Mouse (Mus musculus): ENCODE measurements around the gene Hoxb4.

Gene Hoxb4

DNA sequence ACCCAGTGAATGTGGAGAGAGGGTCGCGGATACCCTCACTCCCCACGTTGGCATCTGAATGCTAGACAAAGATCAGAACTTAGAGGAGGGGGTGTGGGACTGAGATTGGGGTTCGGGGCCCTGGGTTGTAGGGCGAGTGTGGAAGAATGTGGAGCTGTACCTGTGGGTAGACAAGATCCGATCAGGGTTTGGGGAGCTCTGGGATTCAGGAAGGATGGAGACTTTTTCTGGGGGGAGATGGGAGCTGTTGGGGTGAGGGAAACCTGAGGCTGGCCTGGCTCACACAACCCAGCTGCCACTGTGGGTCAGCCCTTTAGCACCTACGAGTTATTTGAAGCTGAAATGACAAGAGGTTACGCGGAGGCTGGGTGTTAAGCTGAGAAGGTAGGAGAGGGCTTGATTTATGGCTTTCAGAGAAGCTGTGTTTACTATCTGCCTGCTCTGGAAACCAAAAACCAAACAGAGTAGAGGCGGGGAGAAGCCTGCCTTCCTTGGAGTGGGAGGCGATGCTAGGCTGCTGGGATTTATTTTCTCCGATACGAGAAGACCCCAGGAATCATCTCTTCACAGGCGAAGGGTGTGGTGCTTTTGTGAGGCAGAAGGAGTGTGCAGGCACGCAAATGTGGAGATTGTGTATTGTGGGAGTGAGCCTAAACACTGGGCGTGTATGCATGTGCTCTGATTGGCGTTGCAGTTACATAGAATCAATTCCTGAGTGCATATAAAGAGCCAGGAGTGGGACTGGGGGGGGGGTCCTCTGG, 15.4 kb downstream of the Hoxb4 start:
- no peak for DNase-seq (ENCODE audit: low spot score in 2 of 2)

- no peak for DNase-seq (ENCODE audit: low spot score in 2 of 2)
Measured at GRCm38 (mm10) chr11:96334002-96334364, 15.9 kb downstream of the Hoxb4 start.

GRCm38 (mm10) chr11:96334998-96335397, 16.9 kb downstream of the Hoxb4 start:
- DNase-seq (ENCODE audit: low spot score in 2 of 2) = no peak

GRCm38 (mm10) chr11:96336597-96336996, 18.5 kb downstream of the Hoxb4 start:
- no peak for DNase-seq (ENCODE audit: low spot score in 2 of 2)

DNA sequence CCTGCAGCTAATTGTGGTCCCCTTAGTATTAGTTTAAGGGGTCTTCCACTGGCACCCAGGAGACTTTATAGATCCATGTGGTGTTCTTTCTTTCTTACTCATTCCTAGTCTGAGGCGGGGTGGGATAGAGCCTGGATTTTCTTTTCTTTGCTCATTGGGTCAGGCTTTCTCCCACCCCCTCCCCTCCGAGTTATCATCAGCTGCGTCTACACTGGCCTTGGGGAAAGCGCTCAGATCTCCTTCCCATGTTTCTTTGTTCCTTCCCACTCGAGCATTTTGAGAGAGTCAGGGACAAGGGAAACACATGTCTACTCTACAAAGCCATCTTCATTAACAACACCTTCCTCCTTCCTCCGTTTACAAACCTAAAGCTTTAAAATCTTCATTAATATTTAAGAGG, 19.0 kb downstream of the Hoxb4 start:
- no peak for DNase-seq (ENCODE audit: low spot score in 2 of 2)

DNA sequence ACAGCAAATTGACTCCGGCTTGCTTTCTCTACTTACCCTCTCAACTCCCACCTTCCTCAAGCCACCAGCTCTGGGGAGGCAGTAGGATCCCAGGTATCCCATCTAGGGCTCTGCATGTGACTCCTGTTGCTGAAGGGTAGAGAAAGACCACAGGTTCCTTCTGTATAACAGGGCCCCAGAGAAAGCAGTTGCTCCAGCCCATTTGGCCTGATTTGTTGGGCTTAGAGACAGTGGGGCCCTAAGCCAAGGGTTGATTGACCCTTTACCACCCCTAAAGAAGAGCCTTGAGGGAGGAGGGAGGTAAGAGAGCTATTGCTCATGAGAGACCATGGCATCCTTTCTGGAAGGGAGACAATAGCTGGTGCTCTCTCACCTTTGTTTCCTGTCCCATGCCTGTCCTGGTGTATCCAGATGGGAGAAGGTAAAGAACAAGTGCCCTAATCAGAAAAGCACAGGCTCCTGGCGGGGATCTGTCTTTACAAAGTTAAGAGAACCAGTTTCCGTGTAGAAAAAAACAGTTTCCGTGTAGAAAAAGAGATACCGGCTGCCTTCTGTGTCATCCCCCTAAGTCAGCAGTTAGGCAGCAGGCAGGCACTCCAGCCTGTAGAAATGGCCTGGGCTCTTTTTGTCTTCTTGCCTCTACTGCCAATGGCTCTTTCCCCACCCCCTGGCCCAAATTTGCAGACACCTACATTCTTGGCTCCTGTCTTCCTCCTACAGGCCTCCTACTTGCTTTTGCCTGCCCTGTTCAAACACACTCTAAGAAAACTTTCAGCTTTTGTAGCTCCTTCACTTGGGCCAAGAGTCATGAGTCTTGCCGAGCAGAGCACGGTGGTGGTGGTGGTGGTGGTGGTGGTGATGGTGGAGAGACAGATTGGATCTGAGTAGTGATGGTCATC, 21.1 kb downstream of the Hoxb4 start:
- no peak for DNase-seq (ENCODE audit: low spot score in 2 of 2)

DNA sequence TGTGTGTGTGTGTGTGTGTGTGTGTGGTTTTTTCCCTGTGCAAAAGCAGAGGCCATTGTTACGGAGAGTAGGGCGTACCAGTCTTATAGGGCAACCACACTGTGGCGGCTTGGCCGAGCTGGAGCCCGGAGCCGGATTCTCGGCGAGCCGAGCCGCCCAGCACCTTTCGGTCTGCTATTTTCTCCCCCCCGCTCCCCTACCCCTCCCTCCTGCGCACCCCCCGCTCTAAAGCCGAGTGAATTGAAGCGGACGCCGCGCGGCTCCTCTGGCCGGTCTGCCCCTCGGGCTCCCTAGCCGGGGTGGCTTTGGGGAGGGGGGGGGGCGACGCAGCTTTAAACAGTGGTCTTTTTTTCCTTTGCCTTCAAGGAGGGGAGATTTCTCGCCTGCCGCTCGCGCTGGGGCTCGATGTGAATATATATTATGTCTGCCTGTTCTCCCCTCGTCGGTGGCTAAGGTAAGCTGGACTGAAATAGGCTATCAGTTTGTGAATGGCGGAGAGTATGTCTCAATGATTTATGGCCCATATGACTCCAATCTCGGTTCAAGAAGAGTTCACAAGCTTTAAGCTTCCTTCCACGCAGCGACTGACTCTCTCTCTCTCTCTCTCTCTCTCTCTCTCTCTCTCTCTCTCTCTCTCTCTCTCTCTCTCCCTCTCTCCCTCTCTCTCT, 22.8 kb downstream of the Hoxb4 start:
- no peak for DNase-seq (ENCODE audit: low spot score in 2 of 2)

DNA sequence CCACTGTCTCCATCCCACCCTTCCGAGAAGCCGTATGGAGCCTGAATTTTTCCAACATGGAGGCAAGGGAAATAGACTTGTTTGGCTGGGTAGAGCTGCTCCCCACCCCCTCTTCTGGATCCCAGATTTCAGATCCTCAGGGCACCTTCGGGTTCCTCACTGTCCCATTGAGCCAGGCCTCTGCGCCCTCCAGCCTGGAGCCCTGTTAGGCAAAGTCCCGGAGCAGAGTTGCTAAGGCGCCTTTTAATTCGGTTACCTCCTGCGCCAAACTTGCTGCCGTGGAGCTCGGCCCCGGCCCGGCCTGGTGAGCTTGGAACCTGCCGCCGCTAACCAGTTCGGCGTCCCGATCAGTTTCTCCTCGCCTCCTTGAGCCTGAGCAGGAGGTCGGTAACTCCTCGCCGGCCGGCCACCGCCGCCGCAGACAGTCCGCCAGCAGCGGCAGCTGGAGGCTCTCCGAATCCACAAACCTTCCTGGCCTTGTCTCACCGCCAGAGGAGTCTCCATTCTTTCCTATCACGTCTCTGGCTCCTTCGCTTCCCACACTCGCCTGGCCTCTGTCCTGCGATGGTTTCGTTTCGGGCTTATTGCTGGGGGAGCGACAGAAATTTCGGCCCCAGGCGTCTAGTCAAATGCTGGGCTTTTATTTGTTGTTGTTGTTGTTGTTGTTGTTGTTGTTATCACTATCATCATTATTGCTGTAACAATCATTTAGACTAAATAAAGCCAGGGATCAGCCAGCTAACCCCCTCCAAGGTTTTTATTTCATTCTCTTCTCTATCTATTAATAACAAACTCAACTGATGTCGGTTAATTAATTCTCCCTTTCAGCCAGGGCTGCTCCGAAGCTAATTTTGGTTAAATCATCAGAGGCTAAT, 23.9 kb downstream of the Hoxb4 start:
- DNase-seq (ENCODE audit: low spot score in 2 of 2) = no peak

GRCm38 (mm10) chr11:96342576-96342930, 24.5 kb downstream of the Hoxb4 start:
- no peak for DNase-seq (ENCODE audit: low spot score in 2 of 2)

- no peak for DNase-seq (ENCODE audit: low spot score in 2 of 2)
Measured at GRCm38 (mm10) chr11:96343206-96343745, 25.2 kb downstream of the Hoxb4 start.

GRCm38 (mm10) chr11:96344061-96344877, 26.2 kb downstream of the Hoxb4 start:
- no peak for DNase-seq (ENCODE audit: low spot score in 2 of 2)

GRCm38 (mm10) chr11:96344878-96345159, 26.8 kb downstream of the Hoxb4 start:
- no peak for DNase-seq (ENCODE audit: low spot score in 2 of 2)

GRCm38 (mm10) chr11:96345220-96345892, 27.3 kb downstream of the Hoxb4 start:
- no peak for DNase-seq (ENCODE audit: low spot score in 2 of 2)

DNA sequence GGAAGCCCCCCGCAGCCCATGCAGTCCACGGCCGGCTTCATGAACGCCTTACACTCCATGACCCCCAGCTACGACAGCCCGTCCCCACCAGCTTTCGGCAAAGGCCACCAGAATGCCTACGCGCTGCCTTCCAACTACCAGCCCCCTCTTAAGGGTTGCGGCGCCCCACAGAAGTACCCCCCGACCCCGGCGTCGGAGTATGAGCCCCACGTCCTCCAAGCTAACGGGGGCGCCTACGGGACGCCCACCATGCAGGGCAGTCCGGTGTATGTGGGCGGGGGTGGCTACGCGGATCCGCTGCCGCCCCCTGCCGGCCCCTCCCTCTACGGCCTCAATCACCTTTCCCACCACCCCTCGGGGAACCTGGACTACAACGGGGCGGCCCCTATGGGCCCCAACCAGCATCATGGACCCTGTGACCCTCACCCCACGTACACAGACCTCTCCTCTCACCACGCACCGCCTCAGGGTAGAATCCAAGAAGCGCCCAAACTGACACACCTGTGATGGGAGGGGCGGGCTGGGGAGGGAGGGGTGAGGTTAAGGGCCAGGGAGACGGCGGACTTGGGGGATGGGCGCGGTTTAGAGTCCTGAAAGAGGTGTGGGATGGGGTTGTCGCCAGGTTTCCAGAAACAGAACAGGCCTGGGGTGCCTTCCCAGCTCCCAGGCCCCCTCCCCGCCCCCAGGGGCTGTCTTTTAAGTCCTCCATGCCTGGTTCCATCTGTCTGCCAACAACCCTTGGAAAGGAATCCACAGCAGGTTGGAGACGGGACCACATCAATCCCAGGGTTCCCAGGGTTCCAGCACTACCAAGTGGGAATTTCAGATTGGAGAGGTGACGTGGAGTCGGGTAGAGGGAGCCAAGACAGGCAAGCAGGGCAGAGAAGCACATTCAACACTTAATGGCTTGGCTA, 28.1 kb downstream of the Hoxb4 start:
- DNase-seq (ENCODE audit: low spot score in 2 of 2) = no peak

- DNase-seq (ENCODE audit: low spot score in 2 of 2) = no peak
Measured at GRCm38 (mm10) chr11:96346916-96347520, 29.0 kb downstream of the Hoxb4 start.

DNA sequence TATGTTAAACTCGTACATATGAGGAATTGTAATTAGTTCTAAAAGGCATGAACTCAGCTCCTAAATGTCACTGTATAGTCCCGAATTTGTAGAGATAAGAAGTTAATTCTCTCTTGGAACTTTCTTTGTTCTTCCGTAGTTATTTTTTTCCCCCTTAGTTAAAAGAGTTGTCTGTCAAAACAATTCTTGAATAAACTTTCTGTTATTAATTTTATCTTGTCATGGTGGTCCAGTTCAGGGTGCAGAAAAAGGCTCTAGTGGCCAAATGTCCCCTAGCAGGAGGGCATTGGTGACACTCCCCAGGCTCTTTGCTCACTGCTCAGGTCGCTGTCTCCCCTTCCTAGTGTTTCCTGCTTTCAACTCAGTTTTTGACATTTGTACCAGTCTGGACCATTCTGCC, 29.6 kb downstream of the Hoxb4 start:
- no peak for DNase-seq (ENCODE audit: low spot score in 2 of 2)

- DNase-seq (ENCODE audit: low spot score in 2 of 2) = no peak
Measured at GRCm38 (mm10) chr11:96348141-96348928, 30.3 kb downstream of the Hoxb4 start.

GRCm38 (mm10) chr11:96348988-96349387, 30.9 kb downstream of the Hoxb4 start:
- no peak for DNase-seq (ENCODE audit: low spot score in 2 of 2)
